Mouse (Mus musculus): Measurements from ENCODE around the gene Pla2g15. TPM values are rescaled to one million over a fixed set of nuclear protein-coding genes. Genes with fewer than 3 reads are reported as not detected.

Gene Pla2g15
- polyA plus RNA-seq, 1 experiment from 2014 or later: 6.5 TPM

DNA sequence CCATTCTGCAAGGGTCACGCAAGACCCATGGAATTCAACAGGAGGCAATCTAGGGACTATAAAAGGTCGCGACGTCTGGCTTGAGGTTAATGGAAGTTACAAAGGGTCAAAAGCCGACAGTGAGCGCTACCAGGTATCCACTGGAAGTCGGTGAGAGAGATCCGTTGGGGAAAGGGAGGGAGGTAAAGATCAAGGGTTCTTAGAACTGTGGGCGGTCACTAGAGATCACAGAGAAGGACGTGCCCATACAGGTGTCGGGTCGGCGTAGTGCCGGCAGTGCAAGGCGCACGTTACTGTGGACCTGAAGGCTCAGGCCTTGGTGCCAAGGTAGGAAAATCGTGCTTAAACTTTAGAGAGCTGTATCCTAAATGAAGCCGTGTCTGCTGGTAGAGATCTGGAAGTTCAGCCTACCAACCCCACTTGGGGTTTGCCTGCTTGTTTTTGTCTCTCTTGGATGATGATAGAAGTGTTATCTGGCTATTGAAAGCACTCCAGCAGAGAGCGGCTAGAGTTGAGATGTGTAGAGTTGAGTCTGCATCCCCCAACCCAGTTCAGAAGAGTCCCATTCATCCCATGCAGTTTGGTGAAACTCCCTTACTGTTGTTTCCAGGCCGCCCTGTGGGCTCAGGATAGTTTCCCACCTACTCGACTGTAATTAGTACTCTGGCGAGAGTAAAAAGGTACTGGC, 12.8 kb upstream of the Pla2g15 start:
- Histone ChIP-seq H3K9ac (replicated peaks; ENCODE audit: low read length) (peak overlapping the region; percentile 39), H3K4me1 (ENCODE audit: control insufficient read depth, insufficient read depth, low read length) (peaks cover 22% of the 10 kb centered on the region), H3K27ac (replicated peaks; ENCODE audit: low read depth, low read length) (no peak overlapping the region), H3K27me3 (ENCODE audit: control insufficient read depth, insufficient read depth, low read length) (peaks cover 69% of the 10 kb centered on the region), H3K4me2 (ENCODE audit: low read length) (peak overlapping the region; percentile 78), H3K36me3 (ENCODE audit: control insufficient read depth, insufficient read depth, low read length) (peaks cover 7% of the 10 kb centered on the region; the same call in 1 of the 2 replicates), H3K9me3 (ENCODE audit: control insufficient read depth, low read length) (no peaks in the 10 kb centered on the region), H3K4me3 (replicated peaks; ENCODE audit: low read depth, low read length) (peak overlapping the region; percentile 45)
- ATAC-seq (ENCODE audit: low FRiP score, low TSS enrichment): no peak
- 4% methylated on average over 22 of the region's 22 CpGs for WGBS
- DNase-seq: no peak

DNA sequence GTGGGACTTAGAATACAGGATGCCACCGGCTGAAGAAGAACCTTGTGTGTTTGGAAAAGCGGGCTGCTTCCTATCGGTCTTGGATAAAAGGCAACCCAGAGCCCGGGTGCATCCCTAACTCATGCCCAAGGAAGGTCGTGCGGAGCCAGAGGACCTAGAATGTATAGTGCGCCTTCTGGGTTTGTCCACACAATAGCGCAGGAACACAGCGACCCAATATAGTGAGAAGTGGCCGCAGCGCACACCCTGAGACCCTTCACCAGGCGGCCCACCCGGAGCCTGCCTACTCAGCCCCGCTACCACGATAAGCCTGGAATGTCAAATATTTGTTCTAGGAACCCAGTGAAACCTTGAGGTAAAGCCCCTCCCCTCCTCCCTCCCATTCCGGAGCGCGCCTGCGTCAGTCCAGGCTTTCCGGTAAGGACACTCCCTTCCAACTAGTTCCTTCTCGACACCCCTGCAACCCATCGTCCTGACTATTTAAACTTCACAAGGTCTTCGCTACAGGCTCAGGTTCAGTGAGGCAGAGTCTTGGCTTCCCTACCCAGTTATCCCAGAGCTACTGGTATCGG, 12.2 kb upstream of the Pla2g15 start:
- Histone ChIP-seq H3K27ac (replicated peaks; ENCODE audit: low read depth, low read length) (no peak overlapping the region), H3K36me3 (ENCODE audit: control insufficient read depth, insufficient read depth, low read length) (peaks cover 2% of the 10 kb centered on the region; the same call in 1 of the 2 replicates), H3K9ac (replicated peaks; ENCODE audit: low read length) (peak overlapping the region; percentile 39), H3K4me3 (replicated peaks; ENCODE audit: low read depth, low read length) (peak overlapping the region; percentile 45), H3K4me2 (ENCODE audit: low read length) (peak overlapping the region; percentile 78), H3K4me1 (ENCODE audit: control insufficient read depth, insufficient read depth, low read length) (peaks cover 22% of the 10 kb centered on the region), H3K9me3 (ENCODE audit: control insufficient read depth, low read length) (no peaks in the 10 kb centered on the region), H3K27me3 (ENCODE audit: control insufficient read depth, insufficient read depth, low read length) (peaks cover 69% of the 10 kb centered on the region)
- DNase-seq (peak; percentile 67), ATAC-seq (ENCODE audit: low FRiP score, low TSS enrichment) (no peak)
- WGBS: under 1% methylated on average over 24 of the region's 24 CpGs

DNA sequence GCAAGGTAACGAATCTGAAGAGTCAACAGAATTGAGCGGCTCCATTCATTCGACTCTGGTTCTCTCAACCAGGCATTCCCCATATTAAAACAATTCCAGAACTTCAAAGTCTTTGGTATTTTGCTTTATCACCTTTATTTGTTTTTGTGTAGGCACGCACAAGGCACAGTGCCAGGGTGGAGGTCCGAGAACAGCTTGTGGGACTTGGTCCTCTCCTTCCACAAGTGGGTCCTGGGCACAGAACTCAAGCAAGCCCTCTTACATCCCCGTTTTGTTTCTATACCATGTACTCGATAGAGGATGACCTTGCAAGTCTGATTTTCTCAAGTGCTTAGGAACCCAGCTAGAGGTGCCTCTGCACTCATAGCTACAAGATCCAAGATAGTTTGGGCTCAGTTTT, 11.6 kb upstream of the Pla2g15 start:
- Histone ChIP-seq H3K27ac (replicated peaks; ENCODE audit: low read depth, low read length) (no peak overlapping the region), H3K9ac (replicated peaks; ENCODE audit: low read length) (no peak overlapping the region; the same call in 1 of the 2 replicates), H3K27me3 (ENCODE audit: control insufficient read depth, insufficient read depth, low read length) (peaks cover 69% of the 10 kb centered on the region), H3K36me3 (ENCODE audit: control insufficient read depth, insufficient read depth, low read length) (no peaks in the 10 kb centered on the region), H3K4me3 (replicated peaks; ENCODE audit: low read depth, low read length) (peak overlapping the region; percentile 45), H3K4me2 (ENCODE audit: low read length) (peak overlapping the region; percentile 78), H3K4me1 (ENCODE audit: control insufficient read depth, insufficient read depth, low read length) (peaks cover 22% of the 10 kb centered on the region), H3K9me3 (ENCODE audit: control insufficient read depth, low read length) (no peaks in the 10 kb centered on the region)
- no peak for ATAC-seq (ENCODE audit: low FRiP score, low TSS enrichment)
- WGBS: 22% methylated on average over 7 of the region's 7 CpGs
- no peak for DNase-seq

DNA sequence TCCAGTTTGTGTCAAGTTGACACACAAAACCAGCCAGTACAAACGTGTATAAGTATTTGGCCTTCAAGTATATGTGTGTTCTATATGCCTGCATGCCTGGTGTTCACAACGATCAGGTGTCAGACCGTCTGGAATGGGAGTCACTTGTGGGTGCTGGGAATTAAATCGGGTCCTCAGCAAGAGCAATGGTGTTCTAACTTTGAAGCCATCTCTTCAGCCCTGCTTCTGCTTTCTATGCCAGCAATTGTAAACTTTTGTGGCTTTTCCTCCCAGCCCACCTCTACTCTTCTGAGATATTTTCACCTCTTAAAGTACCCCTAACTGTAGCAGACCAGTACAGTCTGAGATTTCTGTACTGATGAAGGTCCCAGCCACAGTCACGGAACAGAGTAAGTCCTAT, 10.0 kb upstream of the Pla2g15 start:
- no peak for DNase-seq
- no peak overlapping the region for H3K4me3 ChIP-seq (replicated peaks; ENCODE audit: low read depth, low read length)
- H3K4me2 ChIP-seq (ENCODE audit: low read length): no peak overlapping the region
- no peak for ATAC-seq (ENCODE audit: low FRiP score, low TSS enrichment)
- peaks cover 53% of the 10 kb centered on the region for H3K27me3 ChIP-seq (ENCODE audit: control insufficient read depth, insufficient read depth, low read length)
- no peak overlapping the region for H3K9ac ChIP-seq (replicated peaks; ENCODE audit: low read length)
- WGBS: 64% methylated on average over 5 of the region's 5 CpGs
- no peaks in the 10 kb centered on the region for H3K36me3 ChIP-seq (ENCODE audit: control insufficient read depth, insufficient read depth, low read length)
- H3K4me1 ChIP-seq (ENCODE audit: control insufficient read depth, insufficient read depth, low read length): peaks cover 22% of the 10 kb centered on the region
- no peak overlapping the region for H3K27ac ChIP-seq (replicated peaks; ENCODE audit: low read depth, low read length)
- H3K9me3 ChIP-seq (ENCODE audit: control insufficient read depth, low read length): no peaks in the 10 kb centered on the region

DNA sequence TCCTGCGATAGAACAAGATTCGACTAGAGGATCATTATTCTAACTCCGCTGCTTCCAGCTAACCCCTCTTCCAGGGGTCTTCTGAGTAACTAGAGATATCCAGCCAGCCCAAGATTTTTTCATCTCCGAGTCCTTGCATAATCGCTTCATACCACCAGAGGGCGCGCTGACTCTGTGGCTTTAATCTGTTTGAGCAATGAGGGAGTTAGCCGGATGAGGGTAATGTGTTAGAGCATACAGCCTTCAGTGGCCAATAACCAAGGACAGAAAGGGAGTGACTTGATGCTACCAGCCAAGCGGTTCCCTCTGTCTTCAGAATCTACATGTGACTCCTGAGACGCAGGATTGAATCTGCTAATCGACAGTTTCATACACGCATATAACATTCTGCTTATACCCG, 9.4 kb upstream of the Pla2g15 start:
- no peak; the same call in 1 of the 2 replicates for ATAC-seq (ENCODE audit: low FRiP score, low TSS enrichment)
- Histone ChIP-seq H3K9ac (replicated peaks; ENCODE audit: low read length) (no peak overlapping the region), H3K4me1 (ENCODE audit: control insufficient read depth, insufficient read depth, low read length) (peaks cover 20% of the 10 kb centered on the region), H3K36me3 (ENCODE audit: control insufficient read depth, insufficient read depth, low read length) (no peaks in the 10 kb centered on the region), H3K27ac (replicated peaks; ENCODE audit: low read depth, low read length) (no peak overlapping the region), H3K4me3 (replicated peaks; ENCODE audit: low read depth, low read length) (no peak overlapping the region), H3K27me3 (ENCODE audit: control insufficient read depth, insufficient read depth, low read length) (peaks cover 47% of the 10 kb centered on the region), H3K9me3 (ENCODE audit: control insufficient read depth, low read length) (no peaks in the 10 kb centered on the region), H3K4me2 (ENCODE audit: low read length) (no peak overlapping the region)
- 16% methylated on average over 13 of the region's 13 CpGs for WGBS
- DNase-seq: peak; percentile 92

DNA sequence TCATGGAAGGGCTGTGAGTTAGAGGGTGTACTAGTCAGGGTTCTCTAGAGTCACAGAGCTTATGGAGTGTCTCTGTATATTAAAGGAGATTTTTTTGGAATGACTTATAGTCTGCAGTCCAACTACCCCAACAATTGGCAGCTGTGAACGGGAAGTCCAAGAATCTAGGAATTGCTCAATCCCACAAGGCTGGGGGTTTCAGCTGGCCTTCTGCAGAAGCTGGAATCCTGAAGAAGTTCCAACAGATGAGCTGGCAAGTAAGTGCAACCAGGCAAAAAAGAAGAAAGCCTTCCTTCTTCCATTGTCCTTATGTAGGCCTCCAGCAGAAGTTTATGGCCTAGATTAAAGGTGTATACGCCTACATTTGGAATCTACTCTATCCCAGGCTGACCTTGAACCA, 4.9 kb upstream of the Pla2g15 start:
- Histone ChIP-seq H3K9me3 (ENCODE audit: control insufficient read depth, low read length) (no peaks in the 10 kb centered on the region), H3K4me3 (replicated peaks; ENCODE audit: low read depth, low read length) (no peak overlapping the region), H3K27ac (replicated peaks; ENCODE audit: low read depth, low read length) (no peak overlapping the region), H3K9ac (replicated peaks; ENCODE audit: low read length) (no peak overlapping the region), H3K36me3 (ENCODE audit: control insufficient read depth, insufficient read depth, low read length) (no peaks in the 10 kb centered on the region), H3K4me1 (ENCODE audit: control insufficient read depth, insufficient read depth, low read length) (no peaks in the 10 kb centered on the region), H3K27me3 (ENCODE audit: control insufficient read depth, insufficient read depth, low read length) (peaks cover 2% of the 10 kb centered on the region; the same call in 1 of the 2 replicates), H3K4me2 (ENCODE audit: low read length) (no peak overlapping the region)
- DNase-seq (no peak), ATAC-seq (ENCODE audit: low FRiP score, low TSS enrichment) (no peak)
- WGBS: 93% methylated on average over 2 of the region's 2 CpGs

DNA sequence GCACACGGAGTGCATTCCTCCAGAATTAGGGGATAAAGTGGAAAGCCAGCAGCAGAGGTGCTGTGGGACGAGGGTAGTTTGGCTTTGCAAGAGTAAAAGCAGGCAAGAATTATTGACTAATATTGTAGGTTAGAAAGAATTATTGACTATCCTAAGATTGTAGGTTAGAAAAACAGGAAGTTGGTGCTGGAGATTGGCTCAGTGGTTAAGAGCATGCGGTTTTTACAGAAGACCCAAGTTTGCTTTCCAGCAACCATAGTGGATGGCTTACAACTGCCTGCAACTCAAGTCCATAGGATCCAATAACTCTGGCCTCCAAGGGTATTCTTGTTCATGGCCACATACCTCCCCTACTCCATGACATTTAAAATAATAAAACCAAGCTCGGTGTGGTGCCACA, 4.2 kb upstream of the Pla2g15 start:
- no peaks in the 10 kb centered on the region for H3K9me3 ChIP-seq (ENCODE audit: control insufficient read depth, low read length)
- no peak for DNase-seq
- no peaks in the 10 kb centered on the region for H3K36me3 ChIP-seq (ENCODE audit: control insufficient read depth, insufficient read depth, low read length)
- no peak overlapping the region for H3K27ac ChIP-seq (replicated peaks; ENCODE audit: low read depth, low read length)
- H3K27me3 ChIP-seq (ENCODE audit: control insufficient read depth, insufficient read depth, low read length): no peaks in the 10 kb centered on the region
- WGBS: 91% methylated on average over 4 of the region's 4 CpGs
- no peak overlapping the region for H3K4me2 ChIP-seq (ENCODE audit: low read length)
- no peak for ATAC-seq (ENCODE audit: low FRiP score, low TSS enrichment)
- H3K9ac ChIP-seq (replicated peaks; ENCODE audit: low read length): no peak overlapping the region
- H3K4me3 ChIP-seq (replicated peaks; ENCODE audit: low read depth, low read length): no peak overlapping the region
- peaks cover 5% of the 10 kb centered on the region for H3K4me1 ChIP-seq (ENCODE audit: control insufficient read depth, insufficient read depth, low read length)

DNA sequence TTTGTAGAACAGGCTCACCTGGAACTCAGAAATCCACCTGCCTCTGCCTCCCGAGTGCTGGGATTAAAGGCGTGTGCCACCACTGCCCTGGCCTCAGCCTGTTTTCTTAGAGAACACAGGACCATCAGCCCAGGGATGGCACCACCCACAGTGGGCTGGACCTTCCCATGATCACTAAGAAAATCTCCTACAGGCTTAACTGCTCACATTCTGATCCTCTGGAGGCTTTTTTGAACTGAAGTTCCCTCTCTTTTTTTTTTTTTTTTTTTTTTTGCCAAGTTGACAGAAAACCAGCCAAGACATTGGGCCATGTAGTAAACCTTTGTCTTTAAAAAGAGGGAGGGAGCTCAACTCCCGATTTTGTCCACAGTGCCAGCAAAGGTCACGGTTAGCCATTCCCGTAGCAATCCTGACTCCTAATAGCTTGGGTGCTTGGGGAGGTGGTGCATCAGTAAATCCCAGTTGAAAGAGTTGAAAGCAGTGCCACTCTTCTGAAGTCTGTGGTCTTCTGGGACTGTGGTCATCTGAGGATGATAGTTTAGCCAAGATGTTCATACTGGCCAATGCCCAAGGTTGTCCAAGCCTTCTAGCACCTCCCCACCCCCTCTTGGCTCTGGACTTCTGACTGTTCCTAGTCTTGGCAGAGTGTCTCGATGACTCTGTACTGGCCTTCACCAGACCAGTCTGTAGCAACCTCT, 2.2 kb upstream of the Pla2g15 start:
- Histone ChIP-seq H3K9me3 (ENCODE audit: control insufficient read depth, low read length) (no peaks in the 10 kb centered on the region), H3K4me3 (replicated peaks; ENCODE audit: low read depth, low read length) (no peak overlapping the region), H3K9ac (replicated peaks; ENCODE audit: low read length) (no peak overlapping the region), H3K27me3 (ENCODE audit: control insufficient read depth, insufficient read depth, low read length) (no peaks in the 10 kb centered on the region), H3K4me2 (ENCODE audit: low read length) (no peak overlapping the region), H3K36me3 (ENCODE audit: control insufficient read depth, insufficient read depth, low read length) (no peaks in the 10 kb centered on the region), H3K27ac (replicated peaks; ENCODE audit: low read depth, low read length) (no peak overlapping the region), H3K4me1 (ENCODE audit: control insufficient read depth, insufficient read depth, low read length) (peaks cover 7% of the 10 kb centered on the region)
- no peak for ATAC-seq (ENCODE audit: low FRiP score, low TSS enrichment)
- DNase-seq: no peak
- 90% methylated on average over 6 of the region's 6 CpGs for whole genome bisulfite sequencing

Data from midbrain, embryonic 14.5 days (tissue).